Mouse (Mus musculus) C2C12 (cell line): ENCODE measurements around the gene Cd24a.

Experiments
- CEBPB ChIP-seq: IDR thresholded peaks from one replicate; pipeline ENCODE4 v1.6.1; 2011; ENCODE audit warnings: low read depth, mild to moderate bottlenecking, control low read depth, moderate library complexity
- CTCF ChIP-seq: IDR thresholded peaks from one replicate; pipeline ENCODE4 v1.5.1; 2011; ENCODE audit not compliant: control insufficient read depth, insufficient read depth, insufficient read length
- FOSL1 ChIP-seq: IDR thresholded peaks from one replicate; pipeline ENCODE4 v1.8.0; 2011; ENCODE audit warnings: mild to moderate bottlenecking, low read length; ENCODE audit not compliant: poor library complexity, insufficient read depth, severe bottlenecking
- MAX ChIP-seq: IDR thresholded peaks from one replicate; pipeline ENCODE4 v1.6.1; 2011; ENCODE audit warnings: mild to moderate bottlenecking, control low read depth
- MYOG ChIP-seq: IDR thresholded peaks from one replicate; pipeline ENCODE4 v1.6.1; 2011; ENCODE audit not compliant: control insufficient read depth, insufficient read length; ENCODE audit errors: extremely low read depth
- USF1 ChIP-seq: IDR thresholded peaks from one replicate; pipeline ENCODE4 v1.6.1; 2011; ENCODE audit warnings: low read depth, mild to moderate bottlenecking, control low read depth, moderate library complexity

- TF ChIP-seq CTCF (no peak), USF1 (no peak), CEBPB (no peak), MYOG (no peak), FOSL1 (no peak), MAX (no peak)
These were observed 3.2 kb downstream of the Cd24a start for GRCm38 (mm10) chr10:43581260-43581659.
